Mouse (Mus musculus): Measurements from ENCODE around the gene Cnih2. TPM values are rescaled to one million over a fixed set of nuclear protein-coding genes. Genes with fewer than 3 reads are reported as not detected.
A peak's percentile ranks its signal among the peaks of the same experiment; 100 is the strongest.

Gene Cnih2
- polyA plus RNA-seq, 1 experiment from 2014 or later: 357 TPM

DNA sequence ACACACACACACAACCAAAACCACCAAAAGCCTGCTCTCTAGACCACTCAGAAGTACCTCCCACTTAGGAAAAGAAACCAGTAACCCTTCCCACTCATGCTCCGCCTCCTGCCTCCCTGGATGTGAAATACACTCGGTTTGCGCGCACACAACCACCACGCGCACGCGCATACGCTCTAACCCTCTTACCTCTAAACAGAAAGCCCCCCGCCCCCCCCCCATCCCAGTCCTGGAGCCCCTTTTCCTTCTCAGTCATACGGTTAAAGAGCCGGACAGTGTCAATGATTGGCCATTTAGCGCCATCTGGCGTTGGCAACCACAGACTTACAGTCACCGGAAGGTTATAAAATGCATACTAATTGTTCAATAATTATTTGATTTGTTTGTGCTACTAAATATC is 25.3 kb downstream of the Cnih2 start:
- Histone ChIP-seq H3K4me1 (replicated peaks) (peaks cover 33% of the 10 kb centered on the region), H3K4me3 (replicated peaks) (peak overlapping the region; percentile 42; the same call in 1 of the 2 replicates), H3K27ac (no peak overlapping the region), H3K27me3 (peaks cover 51% of the 10 kb centered on the region), H3K9me3 (no peaks in the 10 kb centered on the region), H3K4me2 (replicated peaks) (peak overlapping the region; percentile 62), H3K9ac (replicated peaks) (no peak overlapping the region), H3K36me3 (no peaks in the 10 kb centered on the region)
- peak; percentile 6; the same call in 1 of the 2 replicates for ATAC-seq
- under 1% methylated on average over 15 of the region's 15 CpGs for WGBS

DNA sequence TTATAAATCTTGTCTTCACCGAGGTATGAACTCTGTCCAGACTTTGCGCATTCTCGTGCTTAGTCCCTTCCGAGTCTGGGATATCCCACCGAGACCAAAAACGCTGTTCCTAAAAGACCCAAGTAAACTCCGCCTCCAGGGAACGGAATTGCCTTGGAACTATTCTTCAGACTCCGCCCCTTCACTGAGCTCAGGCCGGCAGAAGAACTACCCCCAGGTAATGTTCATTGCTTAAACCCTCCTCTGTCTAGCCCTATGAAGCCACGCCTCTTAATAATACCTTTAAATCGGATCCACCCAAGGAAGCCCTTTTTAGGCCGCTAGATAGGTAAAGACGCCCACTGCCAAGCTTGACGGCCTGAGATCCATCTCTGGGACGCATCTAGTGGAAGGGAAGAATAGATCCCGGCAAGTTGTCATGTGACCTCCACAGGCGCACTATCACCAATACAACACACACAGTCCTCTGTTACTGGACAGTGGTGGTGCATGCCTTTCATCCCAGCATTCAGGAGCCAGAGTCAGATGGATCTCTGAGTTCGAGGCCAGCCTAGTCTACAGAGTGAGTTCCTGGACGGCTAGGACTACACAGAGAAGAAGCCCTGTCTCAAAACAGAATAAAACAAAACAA is 25.8 kb downstream of the Cnih2 start:
- WGBS: 2% methylated on average over 20 of the region's 20 CpGs
- Histone ChIP-seq H3K9ac (replicated peaks) (peak overlapping the region; percentile 63; the same call in 1 of the 2 replicates), H3K27ac (no peak overlapping the region), H3K36me3 (no peaks in the 10 kb centered on the region), H3K9me3 (no peaks in the 10 kb centered on the region), H3K4me3 (replicated peaks) (peak overlapping the region; percentile 42), H3K4me1 (replicated peaks) (peaks cover 38% of the 10 kb centered on the region), H3K4me2 (replicated peaks) (peak overlapping the region; percentile 62), H3K27me3 (peaks cover 56% of the 10 kb centered on the region)
- peak; percentile 26 for ATAC-seq

DNA sequence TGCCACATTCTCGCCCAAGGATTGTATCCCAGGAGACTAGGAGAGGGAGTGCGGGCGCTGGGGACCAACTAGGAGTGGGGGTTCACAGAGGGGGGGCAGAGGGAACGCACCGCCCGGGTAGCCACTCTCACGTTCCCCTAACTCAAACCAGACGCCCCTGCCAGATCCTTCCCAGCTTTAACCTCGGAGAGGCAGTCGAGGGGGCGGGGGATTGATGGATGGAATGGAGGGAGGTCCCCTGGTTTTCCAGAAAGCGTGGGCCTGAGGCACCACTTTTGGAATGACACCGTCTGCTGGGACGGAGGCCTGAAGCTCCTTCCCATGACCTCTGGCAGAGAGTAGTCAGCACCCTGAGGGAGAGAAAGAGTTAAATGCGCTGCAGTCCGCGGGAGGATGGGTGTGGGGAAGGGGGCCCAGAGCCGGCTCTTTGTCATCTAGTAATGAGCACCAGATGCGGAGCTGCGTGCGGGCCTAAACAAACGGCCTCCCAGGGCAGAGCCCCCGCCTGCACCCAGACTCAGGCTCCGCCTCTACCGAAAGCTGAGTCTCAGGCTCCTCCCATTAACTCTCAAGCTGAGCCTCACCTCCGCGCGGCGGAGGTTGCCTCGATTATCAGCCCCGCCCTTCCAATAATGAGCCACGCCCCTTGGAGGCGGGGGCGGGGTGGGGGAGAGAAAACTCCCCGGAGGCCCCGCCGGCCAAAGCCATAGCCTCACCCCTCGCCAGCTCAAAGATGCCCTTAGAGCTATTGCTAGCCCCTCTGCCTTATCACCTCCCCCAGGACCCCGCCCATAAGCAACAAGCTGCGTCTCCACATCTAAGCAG is 26.6 kb downstream of the Cnih2 start:
- Histone ChIP-seq H3K4me1 (replicated peaks) (peaks cover 44% of the 10 kb centered on the region), H3K36me3 (no peaks in the 10 kb centered on the region), H3K9me3 (no peaks in the 10 kb centered on the region), H3K27ac (peak overlapping the region; percentile 52), H3K27me3 (peaks cover 63% of the 10 kb centered on the region), H3K4me2 (replicated peaks) (peak overlapping the region; percentile 62), H3K9ac (replicated peaks) (peak overlapping the region; percentile 63), H3K4me3 (replicated peaks) (peak overlapping the region; percentile 42)
- WGBS: under 1% methylated on average over 40 of the region's 40 CpGs
- peak; percentile 82 for ATAC-seq

DNA sequence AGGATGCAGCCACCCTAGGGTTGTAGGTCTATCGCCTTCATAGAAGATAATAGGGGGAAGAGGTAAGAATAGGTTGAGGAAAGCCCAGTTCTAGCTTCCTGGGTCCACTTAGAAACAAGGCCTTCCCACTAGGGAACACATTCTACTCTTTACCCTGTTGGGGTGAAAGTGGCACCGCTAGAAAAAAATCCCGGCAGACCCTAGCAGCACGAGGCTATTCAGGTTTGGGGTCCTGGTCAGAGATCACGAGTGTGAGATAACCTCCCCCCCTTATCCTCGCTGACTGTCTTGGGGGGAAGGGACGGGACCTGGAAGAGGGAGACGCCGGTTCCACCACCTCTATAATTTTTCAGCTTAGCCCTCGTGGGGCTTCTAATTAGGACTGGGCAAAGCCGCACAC is 27.2 kb downstream of the Cnih2 start:
- ATAC-seq: no peak
- H3K4me2 ChIP-seq (replicated peaks): peak overlapping the region; percentile 62
- H3K4me3 ChIP-seq (replicated peaks): peak overlapping the region; percentile 42
- peaks cover 44% of the 10 kb centered on the region for H3K4me1 ChIP-seq (replicated peaks)
- H3K9me3 ChIP-seq: no peaks in the 10 kb centered on the region
- H3K27me3 ChIP-seq: peaks cover 70% of the 10 kb centered on the region
- peak overlapping the region; percentile 63 for H3K9ac ChIP-seq (replicated peaks)
- H3K27ac ChIP-seq: peak overlapping the region; percentile 52
- 10% methylated on average over 11 of the region's 11 CpGs for WGBS
- no peaks in the 10 kb centered on the region for H3K36me3 ChIP-seq

DNA sequence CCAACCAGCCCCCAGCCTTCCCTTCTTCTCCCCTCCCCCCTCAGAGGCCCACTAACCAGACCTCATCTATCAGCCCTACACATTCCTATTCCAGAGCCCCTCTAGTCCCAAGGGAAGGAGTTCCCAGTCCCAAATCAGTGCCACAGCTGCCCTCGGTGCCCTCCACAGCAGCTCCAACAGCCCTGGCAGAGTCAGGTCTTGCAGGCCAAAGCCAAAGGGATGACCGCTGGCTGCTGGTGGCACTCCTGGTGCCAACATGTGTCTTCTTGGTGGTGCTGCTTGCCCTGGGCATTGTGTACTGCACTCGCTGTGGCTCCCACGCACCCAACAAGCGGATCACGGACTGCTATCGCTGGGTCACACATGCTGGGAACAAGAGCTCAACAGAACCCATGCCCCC is 28.3 kb downstream of the Cnih2 start:
- Histone ChIP-seq H3K4me2 (replicated peaks) (0 out of 2 replicates have a peak overlapping the region, but pooled peaks have one; percentile 9), H3K27ac (no peak overlapping the region), H3K4me1 (replicated peaks) (peaks cover 44% of the 10 kb centered on the region), H3K4me3 (replicated peaks) (peak overlapping the region; percentile 3), H3K9ac (replicated peaks) (no peak overlapping the region), H3K27me3 (peaks cover 75% of the 10 kb centered on the region), H3K36me3 (no peaks in the 10 kb centered on the region), H3K9me3 (no peaks in the 10 kb centered on the region)
- 85% methylated on average over 7 of the region's 7 CpGs for WGBS
- no peak for ATAC-seq

DNA sequence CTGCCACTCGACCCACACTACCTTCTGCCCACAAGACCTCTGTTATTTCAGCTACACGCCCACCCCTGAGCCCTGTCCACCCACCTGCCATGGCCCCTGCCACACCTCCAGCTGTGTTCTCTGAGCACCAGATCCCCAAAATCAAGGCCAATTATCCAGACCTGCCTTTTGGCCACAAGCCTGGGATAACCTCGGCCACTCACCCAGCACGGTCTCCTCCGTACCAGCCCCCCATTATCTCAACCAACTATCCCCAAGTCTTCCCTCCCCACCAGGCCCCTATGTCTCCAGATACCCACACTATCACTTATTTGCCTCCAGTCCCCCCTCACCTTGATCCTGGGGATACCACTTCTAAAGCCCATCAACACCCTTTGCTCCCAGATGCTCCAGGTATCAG is 28.8 kb downstream of the Cnih2 start:
- peaks cover 72% of the 10 kb centered on the region for H3K27me3 ChIP-seq
- H3K4me1 ChIP-seq (replicated peaks): peaks cover 44% of the 10 kb centered on the region
- H3K4me2 ChIP-seq (replicated peaks): peak overlapping the region; percentile 67; the same call in 1 of the 2 replicates
- 85% methylated on average over 5 of the region's 5 CpGs for WGBS
- H3K9ac ChIP-seq (replicated peaks): no peak overlapping the region
- H3K4me3 ChIP-seq (replicated peaks): peak overlapping the region; percentile 3; the same call in 1 of the 2 replicates
- H3K9me3 ChIP-seq: no peaks in the 10 kb centered on the region
- H3K27ac ChIP-seq: no peak overlapping the region
- H3K36me3 ChIP-seq: no peaks in the 10 kb centered on the region
- ATAC-seq: no peak

DNA sequence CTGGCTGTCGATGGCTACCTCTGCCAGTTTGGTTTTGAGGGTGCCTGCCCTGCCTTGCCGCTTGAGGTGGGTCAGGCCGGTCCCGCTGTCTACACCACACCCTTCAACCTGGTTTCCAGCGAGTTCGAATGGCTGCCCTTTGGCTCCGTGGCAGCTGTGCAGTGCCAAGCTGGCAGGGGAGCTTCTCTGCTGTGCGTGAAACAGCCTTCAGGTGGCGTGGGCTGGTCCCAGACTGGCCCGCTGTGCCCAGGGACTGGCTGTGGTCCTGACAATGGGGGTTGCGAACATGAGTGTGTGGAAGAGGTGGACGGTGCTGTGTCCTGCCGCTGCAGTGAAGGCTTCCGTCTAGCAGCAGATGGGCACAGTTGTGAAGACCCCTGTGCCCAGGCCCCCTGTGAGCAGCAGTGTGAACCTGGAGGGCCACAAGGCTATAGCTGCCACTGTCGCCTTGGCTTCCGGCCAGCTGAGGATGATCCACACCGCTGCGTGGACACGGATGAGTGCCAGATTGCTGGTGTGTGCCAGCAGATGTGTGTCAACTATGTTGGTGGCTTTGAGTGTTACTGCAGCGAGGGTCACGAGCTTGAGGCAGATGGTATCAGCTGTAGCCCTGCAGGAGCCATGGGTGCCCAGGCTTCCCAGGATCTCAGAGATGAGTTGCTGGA is 29.6 kb downstream of the Cnih2 start:
- Histone ChIP-seq H3K27ac (no peak overlapping the region), H3K9ac (replicated peaks) (peak overlapping the region; percentile 69), H3K9me3 (no peaks in the 10 kb centered on the region), H3K36me3 (no peaks in the 10 kb centered on the region), H3K4me2 (replicated peaks) (peak overlapping the region; percentile 67), H3K4me3 (replicated peaks) (peak overlapping the region; percentile 42), H3K27me3 (peaks cover 66% of the 10 kb centered on the region), H3K4me1 (replicated peaks) (peaks cover 44% of the 10 kb centered on the region)
- WGBS: 37% methylated on average over 21 of the region's 21 CpGs
- ATAC-seq: 0 out of 2 replicates have a peak, but pooled peaks have one; percentile 3

DNA sequence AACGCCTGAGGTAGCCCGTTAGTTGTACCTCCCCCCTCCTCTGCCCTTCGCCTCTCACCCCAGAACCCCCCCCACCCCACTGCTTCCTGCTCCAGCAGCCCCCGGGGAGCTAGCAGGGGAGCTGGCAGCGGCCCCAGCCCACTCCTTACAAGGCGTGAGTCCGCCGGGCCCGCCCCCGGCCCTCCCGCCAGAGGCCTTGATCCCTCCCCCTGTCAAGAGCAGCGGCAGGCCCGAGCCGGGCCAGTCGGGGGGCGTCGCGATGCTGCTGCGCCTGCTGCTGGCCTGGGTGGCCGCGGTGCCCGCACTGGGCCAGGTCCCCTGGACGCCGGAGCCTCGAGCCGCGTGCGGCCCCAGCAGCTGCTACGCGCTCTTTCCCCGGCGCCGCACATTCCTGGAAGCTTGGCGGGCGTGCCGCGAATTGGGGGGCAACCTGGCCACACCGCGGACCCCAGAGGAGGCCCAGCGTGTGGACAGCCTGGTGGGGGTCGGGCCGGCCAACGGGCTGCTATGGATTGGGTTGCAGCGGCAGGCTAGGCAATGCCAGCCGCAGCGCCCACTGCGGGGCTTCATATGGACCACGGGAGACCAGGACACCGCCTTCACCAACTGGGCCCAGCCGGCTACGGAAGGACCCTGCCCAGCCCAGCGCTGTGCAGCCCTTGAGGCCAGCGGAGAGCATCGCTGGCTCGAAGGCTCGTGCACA is 30.3 kb downstream of the Cnih2 start, which contains the start of gene Cd248:
Gene Cd248, plus strand, starts transcription at position 212 of the 703 bp plus-strand sequence.
- Histone ChIP-seq H3K27ac (no peak within 1 kb of the TSS), H3K4me3 (replicated peaks) (peak within 1 kb of the TSS; percentile 42), H3K27me3 (peaks cover 62% of the 10 kb centered on the region), H3K36me3 (no peaks in the 10 kb centered on the region), H3K9me3 (no peaks in the 10 kb centered on the region), H3K4me2 (replicated peaks) (peak within 1 kb of the TSS; percentile 67), H3K9ac (replicated peaks) (peak within 1 kb of the TSS; percentile 69), H3K4me1 (replicated peaks) (peaks cover 44% of the 10 kb centered on the region)
- peak; percentile 24; the same call in 1 of the 2 replicates for ATAC-seq
- under 1% methylated on average over 55 of the region's 56 CpGs for WGBS

DNA sequence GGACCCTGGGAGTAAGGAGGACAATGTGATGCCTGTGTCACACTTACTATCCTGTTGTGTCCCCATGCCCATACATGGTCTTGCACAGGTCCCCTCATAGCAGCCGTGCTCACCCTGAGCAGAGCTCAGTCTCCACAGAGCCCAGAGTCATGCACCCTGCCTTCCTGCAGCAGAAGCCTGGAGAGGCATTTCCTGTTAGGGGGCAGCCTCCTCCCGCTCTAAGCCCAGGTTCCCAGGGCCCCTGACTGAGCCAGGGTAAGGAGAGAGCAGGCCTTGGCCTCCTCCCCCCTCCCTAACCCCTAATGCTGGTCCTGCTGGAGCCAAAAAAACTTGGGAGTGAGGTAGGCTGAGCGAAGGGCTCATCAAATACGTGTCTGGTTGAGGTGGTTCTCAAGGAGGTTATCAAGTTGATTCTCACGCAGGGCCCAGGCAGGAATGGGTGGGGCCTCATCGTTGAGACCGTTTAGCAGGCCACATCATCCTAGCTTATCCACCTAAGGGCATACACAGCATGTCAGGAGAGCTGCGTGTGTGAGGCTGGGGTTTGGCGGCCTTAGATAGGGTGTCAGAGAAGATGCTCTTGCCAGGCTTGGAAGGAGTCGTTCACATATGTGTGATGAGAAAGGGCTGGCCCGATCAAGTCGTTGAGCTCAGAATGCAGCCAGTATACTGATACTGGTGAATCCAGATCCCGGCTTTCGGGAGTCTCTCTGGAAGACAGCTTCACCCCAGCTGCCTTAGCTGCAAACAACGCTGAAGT is 31.1 kb downstream of the Cnih2 start:
- Histone ChIP-seq H3K36me3 (no peaks in the 10 kb centered on the region), H3K9ac (replicated peaks) (peak overlapping the region; percentile 69), H3K4me2 (replicated peaks) (peak overlapping the region; percentile 67), H3K9me3 (no peaks in the 10 kb centered on the region), H3K4me1 (replicated peaks) (peaks cover 36% of the 10 kb centered on the region), H3K27me3 (peaks cover 62% of the 10 kb centered on the region), H3K27ac (no peak overlapping the region), H3K4me3 (replicated peaks) (peak overlapping the region; percentile 42)
- ATAC-seq: no peak
- 11% methylated on average over 15 of the region's 15 CpGs for WGBS

DNA sequence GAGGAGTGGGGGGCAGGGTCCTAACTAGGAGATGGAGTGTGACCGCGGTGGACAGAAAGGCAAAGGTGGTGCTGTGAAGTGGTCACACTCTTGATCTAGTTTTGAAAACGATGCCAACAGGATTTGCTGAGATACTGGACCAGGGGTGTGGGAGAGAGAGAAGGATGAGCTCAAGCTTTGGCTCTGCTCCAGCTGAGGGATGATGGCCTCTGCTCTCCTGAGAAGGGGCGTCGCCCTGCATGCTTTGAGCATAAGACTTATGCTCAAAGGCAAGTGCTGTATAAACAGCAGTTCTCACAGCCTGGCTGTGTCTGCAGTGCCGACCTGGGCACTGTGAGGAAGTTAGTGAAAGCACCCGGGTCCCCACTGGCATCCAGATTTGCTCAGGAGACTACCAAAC is 33.2 kb downstream of the Cnih2 start:
- no peaks in the 10 kb centered on the region for H3K36me3 ChIP-seq
- WGBS: 75% methylated on average over 7 of the region's 7 CpGs
- H3K4me1 ChIP-seq (replicated peaks): peaks cover 33% of the 10 kb centered on the region
- H3K9me3 ChIP-seq: no peaks in the 10 kb centered on the region
- H3K27me3 ChIP-seq: peaks cover 51% of the 10 kb centered on the region
- no peak overlapping the region for H3K4me3 ChIP-seq (replicated peaks)
- no peak overlapping the region for H3K27ac ChIP-seq
- H3K9ac ChIP-seq (replicated peaks): 0 out of 2 replicates have a peak overlapping the region, but pooled peaks have one; percentile 19
- no peak overlapping the region for H3K4me2 ChIP-seq (replicated peaks)
- ATAC-seq: no peak

DNA sequence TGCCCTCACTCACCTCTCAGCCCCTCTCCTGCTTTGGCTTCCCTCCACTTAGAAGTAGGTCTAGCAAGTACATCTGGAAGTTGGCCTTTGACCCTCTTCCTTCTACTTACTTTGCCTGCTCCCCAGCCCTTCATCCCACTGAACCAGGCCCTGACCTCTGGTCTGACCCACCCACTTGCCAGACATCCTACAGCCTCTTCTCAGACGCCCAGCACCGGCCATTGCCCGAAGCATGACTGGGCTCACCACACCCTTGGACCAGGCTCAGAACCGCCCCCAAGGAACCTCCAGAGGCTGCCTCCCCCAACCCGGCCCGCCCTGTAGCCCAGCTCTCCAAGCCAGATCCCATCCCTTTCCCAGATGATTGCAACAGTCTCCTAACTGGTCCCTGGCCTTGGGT is 35.9 kb downstream of the Cnih2 start:
- H3K36me3 ChIP-seq: no peaks in the 10 kb centered on the region
- no peak overlapping the region for H3K27ac ChIP-seq
- no peak overlapping the region for H3K9ac ChIP-seq (replicated peaks)
- H3K4me2 ChIP-seq (replicated peaks): no peak overlapping the region
- H3K4me1 ChIP-seq (replicated peaks): peaks cover 28% of the 10 kb centered on the region
- peaks cover 30% of the 10 kb centered on the region for H3K27me3 ChIP-seq
- WGBS: 81% methylated on average over 6 of the region's 6 CpGs
- H3K4me3 ChIP-seq (replicated peaks): no peak overlapping the region
- no peaks in the 10 kb centered on the region for H3K9me3 ChIP-seq
- ATAC-seq: no peak
